Mouse (Mus musculus) myocyte (in vitro differentiated cells): ENCODE measurements around the gene Abhd15.

Experiments
- E2F4 ChIP-seq: IDR thresholded peaks from one replicate; pipeline ENCODE4 v1.6.1; 2011; ENCODE audit warnings: mild to moderate bottlenecking, control low read depth, moderate library complexity; ENCODE audit not compliant: insufficient read depth
- MYOD1 ChIP-seq, 3 experiments: IDR thresholded peaks; one replicate each; pipeline ENCODE4 v1.6.1; 2011; ENCODE audit warnings: control low read depth in 2 of 3, low read depth in 2 of 3, mild to moderate bottlenecking in 2 of 3, moderate library complexity in 1 of 3; ENCODE audit not compliant: insufficient read length in 2 of 3, control insufficient read depth in 1 of 3
- MYOG ChIP-seq, 3 experiments: IDR thresholded peaks; one replicate each; pipeline ENCODE4 v1.6.1; 2011; ENCODE audit warnings: control low read depth in 2 of 3, low read depth in 2 of 3, mild to moderate bottlenecking in 2 of 3; ENCODE audit not compliant: insufficient read length in 2 of 3, control insufficient read depth in 1 of 3, insufficient read depth in 1 of 3
- POLR2A ChIP-seq: IDR thresholded peaks from one replicate; pipeline ENCODE4 v1.6.1; 2011; ENCODE audit warnings: low read depth, mild to moderate bottlenecking, control low read depth, moderate library complexity; ENCODE audit not compliant: insufficient read length
- TCF12 ChIP-seq: IDR thresholded peaks from one replicate; pipeline ENCODE4 v1.6.1; 2011; ENCODE audit warnings: mild to moderate bottlenecking, control low read depth; ENCODE audit not compliant: poor library complexity, insufficient read depth, severe bottlenecking
- USF1 ChIP-seq: IDR thresholded peaks from one replicate; pipeline ENCODE4 v1.6.1; 2011; ENCODE audit warnings: low read depth, mild to moderate bottlenecking, control low read depth, moderate library complexity

GRCm38 (mm10) chr11:77545261-77545660, 30.3 kb downstream of the Abhd15 start:
- TF ChIP-seq MYOD1 (IDR thresholded peaks at IDR 0.05; ENCODE audit: control insufficient read depth in 1 of 3, insufficient read length in 2 of 3, low read depth in 2 of 3) (no peak), USF1 (no peak), POLR2A (no peak), TCF12 (no peak), E2F4 (no peak), MYOG (IDR thresholded peaks at IDR 0.05; ENCODE audit: control insufficient read depth in 1 of 3, insufficient read depth in 1 of 3, insufficient read length in 2 of 3, low read depth in 2 of 3) (no peak)
